Mouse (Mus musculus) limb, embryonic 11.5 days (tissue): Measurements from ENCODE around the gene Exoc3l. TPM values are rescaled to one million over a fixed set of nuclear protein-coding genes. Genes with fewer than 3 reads are reported as not detected.

ENCODE experiments used
- ATAC-seq: fragments of 200-750 bp; cut with Nextera tagmentation; 2 replicates; pipeline ENCODE4 v1.8.0; 2017; ENCODE audit warnings: low read depth; ENCODE audit not compliant: insufficient number of reproducible peaks, low FRiP score, low TSS enrichment
- DNase-seq: peaks from one replicate; pipeline ENCODE4 v3.0.0-alpha.2; 2015; ENCODE audit warnings: low spot score
- H3K27ac ChIP-seq: fragments of 300-500 bp; sonication (generic); replicated peaks from 2 replicates; pipeline ENCODE4 v1.5.1; 2014; ENCODE audit warnings: low read depth, mild to moderate bottlenecking, low read length
- H3K27me3 ChIP-seq: fragments of 300-500 bp; sonication (generic); 2 replicates; pipeline ENCODE4 v1.6.1; 2014; ENCODE audit warnings: mild to moderate bottlenecking, low read length, mixed read lengths; ENCODE audit not compliant: control insufficient read depth, insufficient read depth
- H3K36me3 ChIP-seq: fragments of 300-500 bp; sonication (generic); 2 replicates; pipeline ENCODE4 v1.6.1; 2014; ENCODE audit warnings: mild to moderate bottlenecking, low read length, moderate library complexity, mixed read lengths; ENCODE audit not compliant: control insufficient read depth, insufficient read depth
- H3K4me1 ChIP-seq: fragments of 300-500 bp; sonication (generic); 2 replicates; pipeline ENCODE4 v1.6.1; 2014; ENCODE audit warnings: low read length, mixed read lengths; ENCODE audit not compliant: control insufficient read depth, insufficient read depth
- H3K4me2 ChIP-seq: fragments of 300-500 bp; sonication (generic); 2 replicates; pipeline ENCODE4 v1.6.1; 2014; ENCODE audit warnings: low read depth, mild to moderate bottlenecking, moderate library complexity; ENCODE audit not compliant: severe bottlenecking
- H3K4me3 ChIP-seq: fragments of 300-500 bp; sonication (generic); 2 replicates; pipeline ENCODE4 v1.5.1; 2014; ENCODE audit warnings: low read depth, low read length
- H3K9ac ChIP-seq: fragments of 300-500 bp; sonication (generic); 2 replicates; pipeline ENCODE4 v1.6.1; 2014; ENCODE audit warnings: mild to moderate bottlenecking, low read length
- H3K9me3 ChIP-seq: fragments of 300-500 bp; sonication (generic); 2 replicates; pipeline ENCODE4 v1.6.1; 2016; ENCODE audit warnings: low read length; ENCODE audit not compliant: control insufficient read depth
- WGBS: fragments of 180-500 bp; shearing (Covaris S2); extraction: QIAGEN DNeasy Blood & Tissue Kit; methylation state at CpG from one replicate; pipeline ENCODE4 v1.1.7; 2014; 5-methylcytosine and 5-hydroxymethylcytosine counted together
- polyA plus RNA-seq: library from polyadenylated mRNA; unstranded; fragments of >200 nt; fragmentation: Nextera tagmentation; extraction: Ambion mirVana; gene quantifications from 2 replicates; pipeline ENCODE4 v1.2.1, GENCODE M21; 2014

Gene Exoc3l
- 6.6 and 8.6 TPM in 2 replicates for polyA plus RNA-seq

GRCm38 (mm10) chr8:105295895-105296573 lies at the start of gene Exoc3l:
TSS of gene Exoc3l (minus strand) at chr8:105296101.
- H3K4me1 ChIP-seq: peaks cover 10% of the 10 kb centered on the region
- no peak within 1 kb of the TSS for H3K9ac ChIP-seq
- peak within 1 kb of the TSS; percentile 99; the same call in 1 of the 2 replicates for H3K4me3 ChIP-seq
- DNase-seq (no peak), ATAC-seq (no peak)
- H3K36me3 ChIP-seq: peaks cover 10% of the 10 kb centered on the region; the same call in 1 of the 2 replicates
- no peaks in the 10 kb centered on the region for H3K9me3 ChIP-seq
- no peak within 1 kb of the TSS for H3K27ac ChIP-seq
- 65% methylated on average over 11 of the region's 11 CpGs for WGBS
- H3K27me3 ChIP-seq: peaks cover 2% of the 10 kb centered on the region; the same call in 1 of the 2 replicates
- H3K4me2 ChIP-seq: peak within 1 kb of the TSS; percentile 91

GRCm38 (mm10) chr8:105345061-105345975 lies 49.4 kb upstream of the Exoc3l start:
- no peak overlapping the region for H3K4me3 ChIP-seq
- WGBS: 68% methylated on average over 7 of the region's 7 CpGs

GRCm38 (mm10) chr8:105343791-105344574 lies 48.1 kb upstream of the Exoc3l start:
- WGBS: 83% methylated on average over 6 of the region's 8 CpGs
- no peak for DNase-seq
- peaks cover 12% of the 10 kb centered on the region for H3K4me1 ChIP-seq

More at GRCm38 (mm10) chr8:105345061-105345975, 49.4 kb upstream of the Exoc3l start:
- H3K9ac ChIP-seq: no peak overlapping the region
- H3K9me3 ChIP-seq: no peaks in the 10 kb centered on the region
- no peak overlapping the region for H3K4me2 ChIP-seq
- ATAC-seq: no peak
- no peaks in the 10 kb centered on the region for H3K27me3 ChIP-seq
- peaks cover 19% of the 10 kb centered on the region for H3K4me1 ChIP-seq
- no peak overlapping the region for H3K27ac ChIP-seq
- no peaks in the 10 kb centered on the region for H3K36me3 ChIP-seq
- DNase-seq: no peak

DNA sequence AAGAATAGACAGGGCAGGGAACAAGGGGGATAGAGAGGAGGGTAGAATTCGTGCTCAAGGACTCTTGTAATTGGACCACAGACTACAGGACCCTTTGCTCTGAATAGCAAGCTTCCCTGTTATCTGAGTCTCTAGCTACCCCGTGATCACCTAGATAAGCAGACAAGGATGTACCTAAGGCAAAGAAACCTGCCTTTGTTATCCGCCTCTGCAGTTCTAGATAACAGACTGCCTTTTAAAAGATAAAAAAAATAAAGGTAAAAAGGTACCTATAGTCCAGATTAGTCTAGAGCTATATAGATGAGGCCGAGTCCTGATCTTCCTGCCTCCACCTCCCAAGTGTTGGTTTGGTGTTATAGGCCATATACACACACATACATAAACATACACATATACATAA lies 46.9 kb upstream of the Exoc3l start:
- H3K4me3 ChIP-seq: no peak overlapping the region
- H3K27ac ChIP-seq: no peak overlapping the region
- H3K4me1 ChIP-seq: peaks cover 12% of the 10 kb centered on the region
- no peak overlapping the region for H3K4me2 ChIP-seq
- no peaks in the 10 kb centered on the region for H3K36me3 ChIP-seq
- 85% methylated on average over 4 of the region's 4 CpGs for WGBS
- ATAC-seq: no peak
- no peaks in the 10 kb centered on the region for H3K9me3 ChIP-seq
- DNase-seq: no peak
- no peak overlapping the region for H3K9ac ChIP-seq
- no peaks in the 10 kb centered on the region for H3K27me3 ChIP-seq

More at GRCm38 (mm10) chr8:105343791-105344574, 48.1 kb upstream of the Exoc3l start:
- no peak overlapping the region for H3K27ac ChIP-seq
- no peaks in the 10 kb centered on the region for H3K9me3 ChIP-seq
- no peak overlapping the region for H3K4me3 ChIP-seq
- no peak overlapping the region for H3K4me2 ChIP-seq
- H3K27me3 ChIP-seq: no peaks in the 10 kb centered on the region
- no peak for ATAC-seq
- H3K9ac ChIP-seq: no peak overlapping the region
- H3K36me3 ChIP-seq: no peaks in the 10 kb centered on the region

DNA sequence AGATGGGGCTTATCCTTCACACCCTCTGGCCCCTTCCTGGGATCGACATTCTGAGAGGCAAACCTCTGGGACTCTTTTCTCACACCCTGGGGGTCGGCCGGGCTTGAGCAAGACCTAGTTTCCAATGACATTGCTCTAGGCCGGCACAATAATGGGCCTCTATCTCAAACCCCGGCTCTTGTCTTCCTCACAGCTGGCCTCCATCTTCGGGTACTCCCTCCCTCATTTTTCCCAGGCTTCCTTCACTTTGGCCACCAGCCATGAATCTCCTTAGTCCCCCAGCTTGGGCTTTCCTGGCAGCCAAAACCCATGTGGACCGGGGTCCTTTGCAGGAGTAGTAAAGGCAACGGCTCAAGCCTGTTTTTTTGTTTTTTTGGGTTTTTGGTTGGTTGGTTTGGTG lies 45.5 kb upstream of the Exoc3l start:
- Histone ChIP-seq H3K9ac (no peak overlapping the region), H3K27ac (no peak overlapping the region)
- DNase-seq: no peak

GRCm38 (mm10) chr8:105339886-105340635 lies 44.2 kb upstream of the Exoc3l start:
- Histone ChIP-seq H3K9ac (no peak overlapping the region), H3K4me2 (no peak overlapping the region), H3K4me3 (no peak overlapping the region), H3K9me3 (no peaks in the 10 kb centered on the region), H3K27me3 (no peaks in the 10 kb centered on the region), H3K27ac (no peak overlapping the region), H3K36me3 (peaks cover 3% of the 10 kb centered on the region), H3K4me1 (0 out of 2 replicates have a peak, but pooled peaks cover under 1% of the 10 kb centered on the region)
- WGBS: 71% methylated on average over 6 of the region's 6 CpGs
- DNase-seq (no peak), ATAC-seq (no peak)

More for the DNA sequence above, 45.5 kb upstream of the Exoc3l start:
- 58% methylated on average over 8 of the region's 8 CpGs for WGBS
- H3K9me3 ChIP-seq: no peaks in the 10 kb centered on the region
- H3K36me3 ChIP-seq: no peaks in the 10 kb centered on the region; the same call in 1 of the 2 replicates
- no peaks in the 10 kb centered on the region for H3K27me3 ChIP-seq
- no peak overlapping the region for H3K4me3 ChIP-seq
- no peak for ATAC-seq
- H3K4me2 ChIP-seq: no peak overlapping the region
- H3K4me1 ChIP-seq: peaks cover 9% of the 10 kb centered on the region

DNA sequence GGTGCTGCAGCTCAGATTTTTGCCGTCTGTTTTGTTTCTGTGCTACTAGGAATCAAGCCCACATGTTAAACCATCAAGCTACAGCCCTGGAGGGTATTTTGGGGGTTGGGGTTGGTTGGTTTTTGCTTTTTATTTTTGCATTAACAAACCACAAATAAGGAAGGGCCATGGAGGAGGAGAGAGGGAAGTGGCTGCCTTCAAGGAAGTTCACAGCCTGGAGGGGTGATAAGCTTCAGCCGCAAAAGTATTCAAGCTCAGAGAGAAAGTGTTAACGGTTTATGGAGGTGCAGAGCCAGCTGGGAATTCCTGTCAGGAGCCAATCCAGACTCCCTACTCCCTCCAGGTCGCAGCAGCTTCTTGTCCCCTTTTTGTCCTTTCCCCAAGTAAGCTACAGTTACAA lies 43.1 kb upstream of the Exoc3l start:
- 18% methylated on average over 4 of the region's 4 CpGs for WGBS
- Histone ChIP-seq H3K4me3 (no peak overlapping the region), H3K36me3 (peaks cover 8% of the 10 kb centered on the region), H3K4me1 (no peaks in the 10 kb centered on the region), H3K27ac (no peak overlapping the region), H3K4me2 (no peak overlapping the region), H3K9me3 (no peaks in the 10 kb centered on the region), H3K27me3 (no peaks in the 10 kb centered on the region), H3K9ac (no peak overlapping the region)
- DNase-seq (no peak), ATAC-seq (no peak)
